Mouse (Mus musculus) kidney, embryonic 14.5 days (tissue): ENCODE measurements around the gene Morc2b. TPM values are rescaled to one million over a fixed set of nuclear protein-coding genes. Genes with fewer than 3 reads are reported as not detected.

ENCODE experiments used
- ATAC-seq: fragments of 200-750 bp; cut with Nextera tagmentation; 2 replicates; pipeline ENCODE4 v1.8.0; 2017; ENCODE audit warnings: moderate number of reproducible peaks, mild to moderate bottlenecking, moderate TSS enrichment, moderate library complexity; ENCODE audit not compliant: low FRiP score, low TSS enrichment
- H3K27ac ChIP-seq: fragments of 300-500 bp; sonication (generic); 2 replicates; pipeline ENCODE4 v1.5.1; 2014; ENCODE audit warnings: low read depth, mild to moderate bottlenecking, low read length, moderate library complexity, mixed read lengths
- H3K27me3 ChIP-seq: fragments of 300-500 bp; sonication (generic); 2 replicates; pipeline ENCODE4 v1.6.1; 2014; ENCODE audit warnings: mild to moderate bottlenecking, low read length; ENCODE audit not compliant: control insufficient read depth, insufficient read depth
- H3K36me3 ChIP-seq: fragments of 300-500 bp; sonication (generic); 2 replicates; pipeline ENCODE4 v1.6.1; 2014; ENCODE audit warnings: low read length, mixed read lengths; ENCODE audit not compliant: control insufficient read depth, insufficient read depth
- H3K4me1 ChIP-seq: fragments of 300-500 bp; sonication (generic); 2 replicates; pipeline ENCODE4 v1.6.1; 2014; ENCODE audit warnings: low read length, mixed read lengths; ENCODE audit not compliant: control insufficient read depth, insufficient read depth
- H3K4me2 ChIP-seq: fragments of 300-500 bp; sonication (generic); replicated peaks from 2 replicates; pipeline ENCODE4 v1.6.1; 2014; ENCODE audit warnings: low read depth, mild to moderate bottlenecking, low read length
- H3K4me3 ChIP-seq: fragments of 300-500 bp; sonication (generic); 2 replicates; pipeline ENCODE4 v1.5.1; 2014; ENCODE audit warnings: mild to moderate bottlenecking, low read length
- H3K9ac ChIP-seq: fragments of 300-500 bp; sonication (generic); 2 replicates; pipeline ENCODE4 v1.6.1; 2014; ENCODE audit warnings: low read depth, mild to moderate bottlenecking, low read length, moderate library complexity
- H3K9me3 ChIP-seq: fragments of 300-500 bp; sonication (generic); 2 replicates; pipeline ENCODE4 v1.6.1; 2016; ENCODE audit warnings: low read length; ENCODE audit not compliant: control insufficient read depth
- WGBS: fragments of 180-500 bp; shearing (Covaris S2); extraction: QIAGEN DNeasy Blood & Tissue Kit; methylation state at CpG from one replicate; pipeline ENCODE4 v1.1.7; 2014; 5-methylcytosine and 5-hydroxymethylcytosine counted together
- polyA plus RNA-seq: library from polyadenylated mRNA; unstranded; fragments of >200 nt; fragmentation: Nextera tagmentation; extraction: Ambion mirVana; gene quantifications from 2 replicates; pipeline ENCODE4 v1.2.1, GENCODE M21; 2014

Gene Morc2b
- polyA plus RNA-seq, 1 experiment from 2014 or later, result not detected

- Histone ChIP-seq H3K9me3 (no peaks in the 10 kb centered on the region), H3K27ac (no peak within 1 kb of the TSS), H3K9ac (no peak within 1 kb of the TSS), H3K4me3 (no peak within 1 kb of the TSS), H3K4me2 (no peak within 1 kb of the TSS), H3K36me3 (no peaks in the 10 kb centered on the region), H3K27me3 (no peaks in the 10 kb centered on the region), H3K4me1 (no peaks in the 10 kb centered on the region)
- 70% methylated on average over 1 of the region's 1 CpGs for WGBS
- no peak for ATAC-seq
These were observed 71.5 kb downstream of the Morc2b start, which contains the start of gene 4921501E09Rik for GRCm38 (mm10) chr17:33067958-33068357. 4921501E09Rik (minus strand) TSS chr17:33068058.

Other genes starting within 250 kb of the Morc2b start
- gene Zfp870, start 248.0 kb downstream of the Morc2b start, polyA plus RNA-seq, result 5.8 and 8.9 TPM in 2 replicates
- gene Cyp4f14, start 222.3 kb downstream of the Morc2b start, polyA plus RNA-seq, result 0.09 TPM in 1 of 2 replicates, not detected in the other
- gene Cyp4f13, start 192.3 kb downstream of the Morc2b start, polyA plus RNA-seq, result 8.4 and 10.3 TPM in 2 replicates
- 11.0 and 15.4 TPM in 2 replicates for gene Zfp472, start 173.9 kb downstream of the Morc2b start, polyA plus RNA-seq
- 7.6 and 13.5 TPM in 2 replicates for gene Zfp952, start 146.6 kb downstream of the Morc2b start, polyA plus RNA-seq
- gene Zfp763, start 106.3 kb downstream of the Morc2b start, polyA plus RNA-seq, result 11.9 and 18.5 TPM in 2 replicates
- not detected in 2 replicates for gene 4921501E09Rik, start 71.6 kb downstream of the Morc2b start, polyA plus RNA-seq
- 6.4 TPM in 2 replicates for gene Zfp563, start 50.4 kb downstream of the Morc2b start, polyA plus RNA-seq
- not detected in 2 replicates for gene Olfr55, start 28.8 kb upstream of the Morc2b start, polyA plus RNA-seq
- not detected in 2 replicates for gene Olfr239, start 51.6 kb upstream of the Morc2b start, polyA plus RNA-seq
- gene Olfr1564, start 82.0 kb upstream of the Morc2b start, polyA plus RNA-seq, result not detected in 2 replicates
- gene Zfp955a, start 115.5 kb upstream of the Morc2b start, polyA plus RNA-seq, result 14.8 and 21.4 TPM in 2 replicates
- 0.04 TPM in 2 replicates for gene Olfr63, start 125.0 kb upstream of the Morc2b start, polyA plus RNA-seq
- gene Zfp955b, start 149.9 kb upstream of the Morc2b start, polyA plus RNA-seq, result 10.0 and 10.7 TPM in 2 replicates
- 15.2 and 16.6 TPM in 2 replicates for gene Zfp81, start 219.2 kb upstream of the Morc2b start, polyA plus RNA-seq